Mouse (Mus musculus): ENCODE measurements around the gene Ddit4. TPM values are rescaled to one million over a fixed set of nuclear protein-coding genes. Genes with fewer than 3 reads are reported as not detected.
"Not testable (repeated sequence)": the region's sequence is repeated elsewhere in the genome, so short reads cannot be mapped to it uniquely, and the experiment has no call there.

The Ddit4 gene
- 10 to 100 TPM; 41.8 to 77.1 TPM for total RNA-seq (2021)

DNA sequence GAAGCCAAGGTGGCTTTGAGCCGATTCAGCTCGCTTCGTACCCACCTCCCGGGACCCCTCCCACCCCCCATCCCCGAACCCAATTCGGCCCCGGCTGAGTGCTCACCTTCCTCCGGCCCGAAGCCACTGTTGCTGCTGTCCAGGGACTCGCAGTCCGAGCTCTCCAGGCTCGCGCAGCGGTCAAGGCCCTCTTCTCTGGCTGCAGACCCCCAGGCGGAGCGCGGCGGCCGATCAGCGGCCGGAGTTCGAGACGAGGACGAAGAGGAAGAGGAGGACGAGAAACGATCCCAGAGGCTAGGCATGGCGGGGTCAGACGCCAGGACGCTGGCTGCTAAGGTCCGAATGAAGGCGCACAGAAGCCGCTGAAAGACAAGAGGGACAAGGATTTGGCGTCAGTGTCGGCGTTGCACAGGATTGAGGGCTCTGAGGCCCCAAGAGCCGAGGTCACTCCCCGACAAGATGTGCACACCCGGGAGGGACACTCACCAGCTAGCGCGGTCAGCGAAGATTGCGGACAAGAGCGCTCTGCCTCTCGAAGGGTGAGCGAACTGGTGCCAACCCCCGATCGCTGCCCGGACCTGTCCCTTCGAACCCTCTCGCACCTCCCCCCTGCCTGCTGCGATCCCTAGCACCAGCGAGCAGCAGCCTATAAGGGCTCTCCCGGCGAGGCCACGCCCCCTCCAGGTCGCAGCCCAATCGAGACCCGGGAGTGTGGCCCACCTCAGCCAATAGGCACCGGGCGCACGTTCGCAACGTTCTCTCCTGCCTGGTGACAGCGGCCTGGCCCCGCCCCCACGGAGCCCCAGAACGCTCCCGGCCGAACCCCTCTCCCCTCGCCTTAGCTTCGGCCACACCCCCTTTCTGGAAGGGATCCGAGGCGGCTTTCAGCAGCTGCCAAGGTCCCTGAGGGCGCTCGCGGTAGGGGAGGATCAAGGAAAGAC is at the start of gene Ddit4:
Gene Ddit4 (minus strand): TSS at position 624 of the 941 bp plus-strand sequence.
- intact Hi-C loops (cut with DNase I), result loop anchor here (1.0 to 5.0 kb wide), 6 partner anchors 19 to 58 kb away; no protein-coding TSS in a partner anchor
- peak; percentile 100 for DNase-seq (ENCODE audit: low spot score)

- no peak for DNase-seq (ENCODE audit: low spot score)
- intact Hi-C loops (cut with DNase I), result no loop called here
These were observed 47.4 kb upstream of the Ddit4 start for GRCm38 (mm10) chr10:59999057-59999456.

- no peak for DNase-seq (ENCODE audit: low spot score)
These were observed 46.0 kb upstream of the Ddit4 start for GRCm38 (mm10) chr10:59997591-59997990.

DNA sequence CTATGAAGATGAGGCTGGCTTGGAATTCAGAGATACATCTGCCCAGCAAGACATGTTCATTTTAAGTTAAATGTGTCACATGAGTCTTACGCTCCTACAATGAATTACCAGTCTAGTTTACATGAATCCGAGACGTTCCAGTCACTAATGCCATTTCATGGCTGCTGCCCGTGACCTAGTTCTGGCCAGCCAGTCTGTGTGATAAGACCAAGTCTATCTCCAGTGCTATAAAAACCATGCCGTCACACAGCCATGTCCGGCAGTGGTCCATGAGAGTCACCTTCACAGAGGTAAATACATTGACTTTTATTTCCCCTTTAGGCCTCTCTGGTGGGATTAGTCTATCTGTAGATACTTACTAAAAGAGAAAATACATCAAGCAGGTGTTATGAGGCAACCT is 44.3 kb upstream of the Ddit4 start:
- DNase-seq (ENCODE audit: low spot score), result no peak
- intact Hi-C loops (cut with DNase I), result no loop called here

More at GRCm38 (mm10) chr10:59997591-59997990, 46.0 kb upstream of the Ddit4 start:
- intact Hi-C loops (cut with DNase I), result no loop called here

GRCm38 (mm10) chr10:59993813-59994212 is 42.2 kb upstream of the Ddit4 start:
- DNase-seq (ENCODE audit: low spot score); intact Hi-C loops (cut with DNase I): not testable (repeated sequence)

DNA sequence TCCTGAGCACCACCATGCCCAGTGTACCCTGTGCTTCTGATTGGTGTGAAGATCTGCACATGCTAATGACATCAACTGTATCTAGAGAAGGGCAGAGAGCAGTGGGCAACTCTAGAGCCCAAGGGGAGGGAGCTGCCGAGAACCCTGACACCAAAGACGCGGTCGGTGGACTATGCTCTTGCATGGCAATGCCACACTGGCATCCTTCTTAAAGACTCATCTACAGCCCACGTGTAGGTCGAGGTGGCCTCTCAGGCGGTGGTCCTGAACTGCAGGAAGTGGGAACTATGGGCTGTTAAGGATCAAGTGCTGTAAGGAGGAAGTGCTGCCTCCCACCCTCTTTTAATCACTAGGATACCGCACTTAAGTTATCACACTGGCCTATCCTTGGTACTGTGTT is 40.4 kb upstream of the Ddit4 start:
- intact Hi-C loops (cut with DNase I), result no loop called here
- no peak for DNase-seq (ENCODE audit: low spot score)

- intact Hi-C loops (cut with DNase I), result no loop called here
- no peak for DNase-seq (ENCODE audit: low spot score)
These were observed 39.7 kb upstream of the Ddit4 start for GRCm38 (mm10) chr10:59991262-59991880.

GRCm38 (mm10) chr10:59990393-59990792 is 38.8 kb upstream of the Ddit4 start:
- intact Hi-C loops (cut with DNase I), result no loop called here
- no peak for DNase-seq (ENCODE audit: low spot score)

DNA sequence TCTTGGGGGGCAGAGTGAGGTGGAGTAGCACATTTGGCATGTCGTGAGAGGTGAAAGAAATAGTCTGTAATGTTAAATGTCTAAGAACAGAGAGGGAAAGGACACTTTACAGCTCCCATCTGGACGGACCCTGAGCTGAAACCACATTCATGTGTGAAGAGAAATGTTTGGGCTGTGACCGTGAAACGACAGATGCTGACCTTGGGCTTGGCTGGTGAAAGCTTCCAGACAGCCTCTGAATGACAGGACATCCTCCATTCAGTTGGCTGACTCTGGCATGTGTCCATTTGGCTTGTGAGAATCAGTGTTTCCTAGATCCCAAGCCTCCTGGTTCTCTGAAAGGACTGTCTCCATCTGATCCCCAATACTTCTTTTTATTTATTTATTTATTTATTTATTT is 36.4 kb upstream of the Ddit4 start:
- intact Hi-C loops (cut with DNase I), result loop anchor here (5.0 kb wide), 1 partner anchor 36 kb away; the partner anchor contains the start of gene Ddit4
- no peak for DNase-seq (ENCODE audit: low spot score)

DNA sequence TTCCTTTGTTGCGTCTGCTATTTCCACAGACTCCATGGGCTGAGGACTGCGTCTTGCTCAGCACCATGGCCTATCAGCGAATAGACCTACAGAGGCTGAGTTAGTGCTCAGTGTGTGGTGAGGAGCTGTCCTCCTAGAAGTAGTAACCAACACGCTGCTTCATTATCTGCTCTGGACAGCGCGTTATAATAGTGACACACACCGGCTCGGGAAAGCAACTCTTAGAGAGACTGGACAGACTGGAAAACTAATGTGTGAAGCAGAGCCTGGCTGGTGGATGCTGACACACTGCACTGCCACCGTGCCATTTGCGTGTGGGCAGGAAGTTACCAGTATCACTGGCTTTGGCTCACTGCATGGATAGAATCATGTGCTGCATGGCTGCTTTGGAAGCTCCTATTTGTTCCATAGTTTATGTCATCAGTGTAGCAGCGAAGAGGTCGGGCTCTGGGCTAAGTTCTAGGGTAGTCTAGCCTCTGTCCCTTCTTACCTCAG is 30.8 kb upstream of the Ddit4 start:
- no peak for DNase-seq (ENCODE audit: low spot score)
- intact Hi-C loops (cut with DNase I), result loop anchor here (5.0 kb wide), 1 partner anchor 85 kb away; no protein-coding TSS in a partner anchor

- intact Hi-C loops (cut with DNase I), result loop anchor here (5.0 kb wide), 1 partner anchor 84 kb away; no protein-coding TSS in a partner anchor
These were observed 30.2 kb upstream of the Ddit4 start for GRCm38 (mm10) chr10:59981792-59982191.

GRCm38 (mm10) chr10:59981336-59981735 is 29.7 kb upstream of the Ddit4 start:
- intact Hi-C loops (cut with DNase I), result loop anchor here (5.0 kb wide), 1 partner anchor 84 kb away; no protein-coding TSS in a partner anchor
- DNase-seq (ENCODE audit: low spot score), result no peak

More at GRCm38 (mm10) chr10:59981792-59982191, 30.2 kb upstream of the Ddit4 start:
- DNase-seq (ENCODE audit: low spot score), result peak; percentile 40

DNA sequence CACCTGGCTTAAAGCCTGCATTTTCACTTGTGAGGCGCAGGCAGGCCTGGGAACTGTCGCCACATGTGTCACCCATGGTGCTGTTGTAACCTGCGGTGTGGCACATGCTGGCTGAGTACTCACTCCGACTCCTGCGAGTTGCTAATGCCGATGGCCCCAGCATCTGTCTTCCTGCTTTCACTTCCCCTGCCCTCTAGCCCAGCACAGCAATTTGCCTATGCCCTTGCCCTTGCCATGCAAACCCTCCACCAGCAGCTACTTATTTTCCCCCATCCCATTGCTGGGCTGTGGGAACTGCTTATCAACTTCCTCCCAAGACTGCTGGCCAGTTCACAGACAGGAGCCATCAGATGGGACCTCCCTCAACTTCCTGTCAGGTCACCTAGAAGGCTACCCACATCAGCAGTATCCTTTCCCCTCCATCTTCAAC is 29.2 kb upstream of the Ddit4 start:
- DNase-seq (ENCODE audit: low spot score), result peak; percentile 53
- intact Hi-C loops (cut with DNase I), result loop anchor here (5.0 kb wide), 1 partner anchor 84 kb away; no protein-coding TSS in a partner anchor

DNA sequence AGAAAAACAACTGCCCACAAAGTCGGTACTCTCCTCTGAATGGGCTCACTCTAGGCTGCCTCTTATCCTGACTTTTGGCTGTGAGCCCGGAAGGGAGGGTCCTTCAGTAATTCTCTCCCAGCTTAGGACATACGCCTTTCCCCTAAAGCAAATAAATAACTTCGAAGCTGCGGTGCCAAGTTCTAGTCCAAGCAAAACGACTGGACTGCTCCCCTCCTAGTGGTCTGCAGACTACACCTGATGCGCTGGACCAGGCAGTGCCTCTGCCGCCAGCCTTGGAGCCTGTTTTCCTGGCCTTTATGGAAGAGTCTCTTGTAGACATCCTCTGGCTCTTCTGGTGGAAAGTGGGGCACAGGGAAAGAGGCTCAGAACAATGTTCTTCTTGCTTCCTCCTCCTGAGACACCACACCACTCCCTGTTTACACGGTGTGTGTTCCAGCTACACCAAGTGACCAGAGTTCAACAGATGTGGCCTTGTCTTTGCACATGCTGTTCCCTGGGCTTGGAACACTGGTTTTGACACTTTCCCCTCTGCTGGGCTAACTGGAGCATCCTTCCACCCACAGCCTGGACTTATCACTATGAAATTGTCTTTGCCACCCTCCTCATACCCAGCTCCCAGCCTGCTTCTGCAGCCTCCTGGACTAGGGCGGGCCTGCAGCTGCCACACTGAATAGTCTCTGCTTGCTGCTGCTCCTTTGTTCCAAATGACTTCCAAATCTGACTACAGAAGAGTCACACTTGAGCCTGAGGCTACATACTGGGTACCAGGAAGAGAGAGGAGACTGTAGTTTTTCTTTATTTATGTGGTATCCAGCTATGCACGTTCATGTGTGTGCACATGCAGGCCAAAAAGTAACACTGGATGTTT is 27.5 kb upstream of the Ddit4 start:
- intact Hi-C loops (cut with DNase I), result no loop called here
- DNase-seq (ENCODE audit: low spot score), result peak; percentile 79

GRCm38 (mm10) chr10:59978401-59978800 is 26.8 kb upstream of the Ddit4 start:
- no peak for DNase-seq (ENCODE audit: low spot score)
- intact Hi-C loops (cut with DNase I), result no loop called here

DNA sequence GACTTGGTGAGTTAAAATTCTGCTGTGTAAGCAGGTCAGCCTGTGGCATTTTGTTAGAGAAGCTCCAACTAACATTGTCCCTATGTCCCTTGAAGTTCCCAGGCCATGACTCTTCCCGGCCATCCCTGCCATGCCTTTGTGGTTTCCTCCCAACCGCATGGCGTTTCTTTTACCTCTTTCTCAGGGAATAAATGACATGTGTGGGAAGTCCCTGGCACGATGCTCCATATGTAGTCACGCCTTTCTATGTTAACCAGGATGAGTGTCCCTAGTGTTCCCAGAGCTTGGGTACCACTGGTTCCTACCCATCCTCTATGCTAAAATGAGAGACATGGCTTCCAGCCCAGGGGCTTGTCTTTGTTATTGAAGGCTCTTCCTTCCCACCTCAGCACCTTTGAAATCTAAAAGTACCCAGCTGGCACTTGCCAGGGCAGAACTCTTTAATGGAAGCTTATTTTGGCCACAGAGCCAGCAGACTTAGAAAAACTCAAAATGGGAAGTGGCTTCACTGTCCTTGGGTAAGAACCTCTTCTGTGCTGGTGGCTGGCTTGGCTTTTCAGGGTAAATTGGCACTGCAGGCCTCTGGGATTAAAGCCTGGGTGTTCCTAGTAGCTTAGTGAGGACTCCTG is 26.2 kb upstream of the Ddit4 start:
- intact Hi-C loops (cut with DNase I), result no loop called here
- no peak for DNase-seq (ENCODE audit: low spot score)

DNA sequence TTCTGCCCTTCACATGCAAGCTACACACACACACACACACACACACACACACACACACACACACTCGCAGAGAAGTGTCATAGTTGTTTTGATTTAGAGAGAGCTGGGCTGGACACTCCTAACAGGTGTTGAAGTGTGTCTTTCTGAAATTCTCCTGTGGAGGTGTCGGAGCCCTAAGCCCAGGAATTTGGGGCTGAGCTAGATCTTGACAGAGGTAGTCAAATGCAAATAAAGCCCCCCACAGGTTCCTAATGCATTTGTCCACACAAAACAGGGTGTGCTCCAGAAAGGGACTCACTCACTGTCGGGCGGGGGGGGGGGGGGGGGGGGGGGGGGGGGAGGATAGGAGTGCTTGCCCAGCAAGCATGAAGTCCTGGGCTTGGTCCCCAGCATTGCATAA is 25.5 kb upstream of the Ddit4 start:
- no peak for DNase-seq (ENCODE audit: low spot score)
- intact Hi-C loops (cut with DNase I), result no loop called here

GRCm38 (mm10) chr10:59974786-59975185 is 23.2 kb upstream of the Ddit4 start:
- peak; percentile 46 for DNase-seq (ENCODE audit: low spot score)
- intact Hi-C loops (cut with DNase I), result loop anchor here (1.0 kb wide), 1 partner anchor 22 kb away; no protein-coding TSS in a partner anchor

DNA sequence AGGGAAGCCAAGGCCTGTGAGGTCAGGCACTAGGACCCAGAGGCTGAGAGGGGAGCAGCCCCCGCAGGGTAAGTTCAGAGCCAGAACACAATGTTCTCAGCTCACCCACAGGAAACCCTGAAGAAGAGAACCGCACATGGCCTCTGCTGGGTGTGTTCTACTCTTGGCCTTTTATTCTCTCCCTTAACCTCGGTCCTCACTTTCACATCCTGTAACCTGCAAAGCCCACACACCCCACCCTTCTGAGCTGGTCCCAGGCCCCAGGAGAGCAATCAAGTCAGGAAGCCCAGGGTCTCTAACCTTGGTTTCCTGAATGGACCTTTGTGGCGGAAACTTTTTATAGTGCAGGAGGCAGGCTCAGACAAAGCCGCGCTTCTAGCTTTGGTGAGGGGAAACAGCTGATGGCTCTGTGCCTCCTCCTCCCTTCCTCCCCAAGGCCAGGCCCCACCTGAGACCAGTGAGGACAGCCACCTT is 22.6 kb upstream of the Ddit4 start:
- intact Hi-C loops (cut with DNase I), result loop anchor here (1.0 kb wide), 1 partner anchor 22 kb away; no protein-coding TSS in a partner anchor
- peak; percentile 87 for DNase-seq (ENCODE audit: low spot score)

All from heart, postnatal 25 days (tissue).